Mouse (Mus musculus) liver, adult 2 months (tissue): ENCODE measurements around the gene Artn.

ENCODE experiments used
- CTCF ChIP-seq: fragments of 200-500 bp; IDR thresholded peaks from 2 replicates; pipeline ENCODE4 v1.5.1; 2011; ENCODE audit warnings: low read depth, low read length, control low read depth
- POLR2A ChIP-seq: fragments of 200-500 bp; IDR thresholded peaks from 2 replicates; pipeline ENCODE4 v1.6.1; 2011; ENCODE audit warnings: low read length, control low read depth; ENCODE audit not compliant: insufficient read depth; ENCODE audit errors: extremely low read depth

GRCm38 (mm10) chr4:117921358-117921757, 8.2 kb downstream of the Artn start:
- no peak for TF ChIP-seq CTCF
- TF ChIP-seq POLR2A: no peak
